Mouse (Mus musculus) liver, embryonic 14 days (tissue): Measurements from ENCODE around the gene Mllt6. TPM values are rescaled to one million over a fixed set of nuclear protein-coding genes. Genes with fewer than 3 reads are reported as not detected.

Source experiments
- polyA plus RNA-seq: library from polyadenylated mRNA; depleted of rRNA; stranded (reverse); fragments of >200 nt; gene quantifications from 2 replicates; pipeline ENCODE4 v1.2.3, GENCODE M21; 2012; rRNA removed

Mllt6 gene
- 1.00 and 1.2 TPM in 2 replicates for polyA plus RNA-seq

GRCm38 (mm10) chr11:97662893-97663527, at the start of gene Mllt6:
Gene Mllt6 (plus strand): TSS chr11:97663414.

GRCm38 (mm10) chr11:97629576-97629975, 33.6 kb upstream of the Mllt6 start, which contains the start of gene Epop:
Gene Epop (minus strand): TSS chr11:97629702.

DNA sequence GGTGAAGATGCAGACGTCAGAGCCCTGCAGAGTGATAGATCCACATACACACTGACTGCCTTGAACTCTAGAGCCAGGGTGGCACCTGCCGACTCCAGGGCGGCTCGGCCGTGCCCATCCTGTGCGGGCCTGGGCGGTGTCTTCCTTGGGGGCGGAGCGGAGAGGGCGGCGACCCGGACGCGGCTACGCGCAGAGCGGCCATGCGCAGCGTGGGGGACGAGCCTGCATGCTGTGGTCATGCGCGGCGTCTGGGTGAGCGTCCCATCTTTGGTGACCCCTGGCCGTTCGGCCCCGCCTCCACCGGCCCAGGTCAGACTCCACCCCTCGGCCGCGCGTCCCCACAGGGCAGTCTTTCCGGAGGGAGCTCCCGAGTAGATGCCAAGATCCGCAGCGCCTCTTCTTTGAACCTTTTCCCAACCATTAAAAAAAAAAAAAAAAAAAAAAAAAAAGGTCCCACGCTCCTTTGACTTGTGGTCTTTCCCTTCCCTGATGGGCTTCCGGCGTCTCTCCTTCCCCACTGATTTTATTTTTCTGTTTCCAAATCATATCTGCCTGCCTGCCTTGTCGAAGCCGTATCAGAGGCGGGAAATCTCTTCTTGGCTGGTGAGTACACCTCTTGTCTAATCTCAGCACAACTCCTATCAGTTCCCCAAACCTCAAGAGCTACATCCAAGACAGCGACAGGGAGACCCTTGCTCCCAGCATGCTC, 22.6 kb downstream of the Mllt6 start, which contains the start of gene Cisd3:
Gene Cisd3 (plus strand): TSS at position 214 of the 709 bp plus-strand sequence.

DNA sequence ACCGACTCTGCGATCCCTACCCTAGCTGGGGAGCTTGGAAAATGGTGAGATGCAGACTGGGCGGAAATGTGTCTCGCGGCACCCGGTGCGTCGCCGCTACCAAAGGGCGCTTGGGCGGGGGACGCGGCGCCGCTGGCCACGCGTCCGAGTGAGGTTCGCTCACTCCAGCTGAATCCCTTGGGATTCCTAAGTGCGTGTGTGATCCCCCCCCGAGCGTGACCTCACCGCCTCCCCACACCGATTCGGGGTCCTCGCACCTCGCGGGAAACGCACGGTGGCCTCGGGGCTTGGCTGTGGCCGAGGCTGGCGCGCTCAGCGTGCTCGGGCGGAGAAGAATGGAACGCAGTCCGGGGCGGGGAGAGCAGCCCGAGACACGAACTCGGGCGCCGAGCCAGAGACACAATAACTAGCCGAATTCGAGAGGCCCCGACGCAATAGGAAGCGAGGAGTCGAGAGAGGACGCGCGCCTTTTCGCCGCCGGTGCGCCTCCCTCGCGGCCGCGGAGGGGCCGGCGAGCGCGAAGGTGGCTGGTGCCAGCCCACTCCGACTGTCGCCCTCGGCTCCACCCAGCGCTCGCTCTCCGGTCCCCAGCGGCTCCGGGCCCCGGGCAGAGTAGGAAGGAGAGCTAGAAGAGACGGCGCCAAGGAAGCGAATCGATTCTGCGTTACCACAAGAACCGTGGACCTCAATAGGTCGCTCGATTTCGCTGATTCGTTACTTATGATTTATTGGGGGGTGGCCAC, 37.0 kb downstream of the Mllt6 start, which contains the start of gene Pcgf2:
Gene Pcgf2 (minus strand): TSS at position 495 of the 743 bp plus-strand sequence.

GRCm38 (mm10) chr11:97703039-97703826, 40.0 kb downstream of the Mllt6 start, which contains the start of gene Psmb3:
Gene Psmb3 (plus strand): TSS chr11:97703399.

Other genes starting within 250 kb of the Mllt6 start
- 14.5 and 16.9 TPM in 2 replicates for gene Arhgap23, start 247.9 kb upstream of the Mllt6 start, polyA plus RNA-seq
- not detected in 2 replicates for gene 4933428G20Rik, start 163.1 kb upstream of the Mllt6 start, polyA plus RNA-seq
- 0.02 and 0.05 TPM in 2 replicates for gene Srcin1, start 87.2 kb upstream of the Mllt6 start, polyA plus RNA-seq
- gene Epop, start 33.7 kb upstream of the Mllt6 start, polyA plus RNA-seq: 0.62 and 0.67 TPM in 2 replicates
- 4.9 and 5.2 TPM in 2 replicates for gene Cisd3, start 22.4 kb downstream of the Mllt6 start, polyA plus RNA-seq
- gene Pcgf2, start 37.1 kb downstream of the Mllt6 start, polyA plus RNA-seq: 3.9 and 4.6 TPM in 2 replicates
- 180 and 207 TPM in 2 replicates for gene Psmb3, start 40.0 kb downstream of the Mllt6 start, polyA plus RNA-seq
- gene Pip4k2b, start 81.3 kb downstream of the Mllt6 start, polyA plus RNA-seq: 4.7 and 5.4 TPM in 2 replicates
- 5.7 and 5.8 TPM in 2 replicates for gene Cwc25, start 103.1 kb downstream of the Mllt6 start, polyA plus RNA-seq
- gene 1700001P01Rik, start 112.5 kb downstream of the Mllt6 start, polyA plus RNA-seq: 0.06 TPM in 1 of 2 replicates, not detected in the other
- gene Rpl23, start 119.0 kb downstream of the Mllt6 start, polyA plus RNA-seq: 582 and 642 TPM in 2 replicates
- 17.7 and 19.5 TPM in 2 replicates for gene Lasp1, start 135.6 kb downstream of the Mllt6 start, polyA plus RNA-seq
- 0.51 and 0.73 TPM in 2 replicates for gene B230217C12Rik, start 177.4 kb downstream of the Mllt6 start, polyA plus RNA-seq
- 0.22 and 0.24 TPM in 2 replicates for gene Fbxo47, start 220.7 kb downstream of the Mllt6 start, polyA plus RNA-seq